In the genomic region with DNA sequence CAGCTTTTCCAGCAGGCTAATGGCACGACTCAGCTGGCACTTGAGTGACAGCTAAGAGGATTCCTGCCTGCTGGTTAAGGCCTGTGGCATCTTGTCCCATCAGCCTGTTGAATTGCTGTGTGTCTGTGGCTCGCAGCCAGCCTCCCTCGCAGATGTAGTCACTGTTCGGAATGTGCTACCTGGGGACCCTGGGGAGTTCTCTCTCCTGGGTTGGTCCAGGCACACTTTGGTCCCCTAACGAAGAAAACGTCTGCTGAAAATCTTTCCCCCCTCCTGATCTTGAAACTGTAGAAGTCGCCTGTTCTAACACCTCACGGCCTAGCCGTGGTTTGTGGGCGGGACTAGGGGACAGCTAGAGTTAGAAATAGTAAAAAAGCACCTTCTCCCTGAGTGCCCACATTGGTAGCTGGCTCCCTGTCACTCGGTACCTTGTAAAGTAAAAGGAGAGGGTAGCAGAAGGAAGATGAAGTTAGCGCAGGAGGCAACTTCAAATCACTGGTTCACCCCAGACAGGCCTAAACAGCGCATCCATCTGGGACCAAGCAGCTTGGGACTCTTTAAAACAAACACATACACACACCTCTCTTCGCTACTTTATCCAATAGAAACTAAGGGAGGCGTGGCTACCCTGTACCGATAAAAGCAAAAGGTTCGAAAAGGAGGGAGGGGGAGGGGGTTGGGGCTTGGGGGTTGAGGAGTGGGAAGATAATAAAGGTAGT, we compare ENCODE assay signal across 8 mouse cellular contexts. TPM values are rescaled to one million over a fixed set of nuclear protein-coding genes. Genes with fewer than 3 reads are reported as not detected.
DNase-seq lines count a peak whose midpoint lies in the region; ATAC-seq and TF ChIP-seq lines count a peak whose summit lies in the region.

No protein-coding gene starts in this region.

- peak; percentile 61 for ATAC-seq in common myeloid progenitor, adult 5-6 weeks (replicated peaks; ENCODE audit: low read depth, poor library complexity, severe bottlenecking)
- ATAC-seq in neural tube, embryonic 13.5 days (ENCODE audit: low read depth), result peak; percentile 86

- H3K27ac ChIP-seq in spleen, adult 2 months (ENCODE audit: insufficient read depth, low read length), result no peak overlapping the region
- peak overlapping the region; percentile 85 for H3K27ac ChIP-seq in limb, embryonic 10.5 days
- H3K27ac ChIP-seq in neural tube, embryonic 13.5 days (replicated peaks), result no peak overlapping the region

- no peak for DNase-seq in spleen, adult 2 months (ENCODE audit: low read depth in 1 of 2, low spot score in 2 of 2)
- no peak for DNase-seq in spleen, postnatal 36 days (ENCODE audit: low spot score in 2 of 2)
- DNase-seq in heart, postnatal 36 days, result peak; percentile 38 to 53
- DNase-seq in limb, embryonic 10.5 days (ENCODE audit: low spot score), result peak; percentile 63
- no peak for DNase-seq in cerebellum, adult 9-11 months
- DNase-seq in left cerebral cortex, adult 8-10 months (ENCODE audit: low spot score in 2 of 2), result no peak

- WGBS in spleen, adult 2 months, result 30% methylated on average over 17 of the region's 17 CpGs
- 12% methylated on average over 17 of the region's 17 CpGs for WGBS in limb, embryonic 10.5 days
- WGBS in neural tube, embryonic 13.5 days, result 15% methylated on average over 17 of the region's 17 CpGs

- intact Hi-C loops in heart, postnatal 36 days (cut with DNase I), result loop anchor here (1.0 to 2.0 kb wide), 3 partner anchors 25 to 88 kb away; no protein-coding TSS in a partner anchor

- TF ChIP-seq CTCF in spleen, adult 2 months (IDR thresholded peaks at IDR 0.05; ENCODE audit: extremely low read depth, insufficient read depth, insufficient read length, insufficient replicate concordance), result no peak

- peak overlapping the region; percentile 27; the same call in 1 of the 2 replicates for H3K4me3 ChIP-seq in spleen, adult 2 months (ENCODE audit: extremely low read depth, insufficient read depth, insufficient read length)
- H3K4me3 ChIP-seq in limb, embryonic 10.5 days, result peak overlapping the region; percentile 57
- H3K4me3 ChIP-seq in neural tube, embryonic 13.5 days, result peak overlapping the region; percentile 37

- no peaks in the 10 kb centered on the region for H3K9me3 ChIP-seq in limb, embryonic 10.5 days (replicated peaks)
- no peaks in the 10 kb centered on the region for H3K9me3 ChIP-seq in neural tube, embryonic 13.5 days

- no peaks in the 10 kb centered on the region for H3K27me3 ChIP-seq in spleen, adult 2 months (ENCODE audit: control insufficient read depth, insufficient read depth, low read length)
- H3K27me3 ChIP-seq in limb, embryonic 10.5 days (ENCODE audit: low read depth, poor library complexity, severe bottlenecking), result 0 out of 2 replicates have a peak, but pooled peaks cover 6% of the 10 kb centered on the region
- no peaks in the 10 kb centered on the region; the same call in 1 of the 2 replicates for H3K27me3 ChIP-seq in neural tube, embryonic 13.5 days

- H3K4me2 ChIP-seq in neural tube, embryonic 13.5 days, result peak overlapping the region; percentile 57

- no peaks in the 10 kb centered on the region; the same call in 1 of the 2 replicates for H3K4me1 ChIP-seq in spleen, adult 2 months (ENCODE audit: control insufficient read depth, insufficient read depth, insufficient read length)
- peaks cover 52% of the 10 kb centered on the region for H3K4me1 ChIP-seq in limb, embryonic 10.5 days
- H3K4me1 ChIP-seq in neural tube, embryonic 13.5 days (replicated peaks), result peaks cover 20% of the 10 kb centered on the region

- peak overlapping the region; percentile 45; the same call in 1 of the 2 replicates for H3K9ac ChIP-seq in neural tube, embryonic 13.5 days

- H3K36me3 ChIP-seq in spleen, adult 2 months (ENCODE audit: control insufficient read depth, insufficient read depth, low read length), result no peaks in the 10 kb centered on the region
- H3K36me3 ChIP-seq in limb, embryonic 10.5 days, result no peaks in the 10 kb centered on the region
- no peaks in the 10 kb centered on the region for H3K36me3 ChIP-seq in neural tube, embryonic 13.5 days

- no peak for TF ChIP-seq POLR2A in spleen, adult 2 months (IDR thresholded peaks at IDR 0.05; ENCODE audit: low read depth, low read length)

RNA-seq across cellular contexts. Expression of a gene that starts 1.2 kb away (rescaled TPM):
- 0.05 and 0.06 TPM in 2 replicates for polyA plus RNA-seq in spleen, adult 2 months (2012; rRNA removed)
- not detected in 2 replicates for total RNA-seq in common myeloid progenitor, adult 5-6 weeks (2017)
- total RNA-seq in heart, postnatal 36 days (2021), result 10 to 100 TPM in 1 of 2 experiments, 1 to 10 TPM in 1; 8.2 to 10.1 TPM
- polyA plus RNA-seq in limb, embryonic 10.5 days (2016; fragmentation: Nextera tagmentation; extraction: Ambion mirVana), result 1.8 and 2.0 TPM in 2 replicates
- 3.0 and 3.2 TPM in 2 replicates for polyA plus RNA-seq in neural tube, embryonic 13.5 days (2015; fragmentation: Nextera tagmentation; extraction: Ambion mirVana)
- 10 to 100 TPM; 20.0 to 21.9 (median 21.1) TPM for total RNA-seq in left cerebral cortex, adult 8-10 months (2022)

Comparison
In these comparisons a context has a peak if more than half of its experiments do, and no peak if none do; other contexts are left out.
1. DNase-seq: peak in heart, postnatal 36 days (2 of 2) and limb, embryonic 10.5 days (single experiment); none in spleen, adult 2 months (0 of 2), spleen, postnatal 36 days (0 of 2), cerebellum, adult 9-11 months (single experiment) and left cerebral cortex, adult 8-10 months (0 of 2).
2. Peak in every context shown above with its lines, with median percentiles within 50 percentile points of each other: H3K4me3 ChIP-seq.